Mouse (Mus musculus) cerebellum, adult 2 months (tissue): ENCODE results near the gene Nsmce3. TPM values are rescaled to one million over a fixed set of nuclear protein-coding genes. Genes with fewer than 3 reads are reported as not detected.
A peak's percentile ranks its signal among the peaks of the same experiment; 100 is the strongest.

Experiments used
- DNase-seq, 2 experiments: peaks; one replicate each; pipeline ENCODE4 v3.0.0; 2021
- H3K27ac ChIP-seq: fragments of 200-500 bp; 2 replicates; pipeline ENCODE4 v1.5.1; 2012; ENCODE audit warnings: low read length, control low read depth, inconsistent platforms; ENCODE audit not compliant: insufficient read depth
- H3K27me3 ChIP-seq: fragments of 200-500 bp; 2 replicates; pipeline ENCODE4 v1.6.1; 2012; ENCODE audit warnings: inconsistent platforms, mild to moderate bottlenecking, low read length, moderate library complexity; ENCODE audit not compliant: control insufficient read depth, insufficient read depth
- H3K4me1 ChIP-seq: fragments of 200-500 bp; 2 replicates; pipeline ENCODE4 v1.6.1; 2011; ENCODE audit warnings: low read length; ENCODE audit not compliant: control insufficient read depth, insufficient read depth
- H3K4me3 ChIP-seq: fragments of 200-500 bp; replicated peaks from 2 replicates; pipeline ENCODE3; 2011; ENCODE audit warnings: mild to moderate bottlenecking, low read depth, low read length, control low read depth; ENCODE audit not compliant: insufficient read depth
- CTCF ChIP-seq: fragments of 200-500 bp; IDR thresholded peaks from 2 replicates; pipeline ENCODE4 v1.5.1; 2011; ENCODE audit warnings: low read depth, mild to moderate bottlenecking, control low read depth, low read length, moderate library complexity, borderline replicate concordance; ENCODE audit not compliant: insufficient read depth
- POLR2A ChIP-seq: fragments of 200-500 bp; IDR thresholded peaks from 2 replicates; pipeline ENCODE4 v1.6.1; 2011; ENCODE audit warnings: low read length, control low read depth, borderline replicate concordance; ENCODE audit not compliant: insufficient read depth
- WGBS: fragments of 180-500 bp; shearing (Covaris S2); methylation state at CpG from one replicate; pipeline ENCODE4 v1.1.7; 2018; 5-methylcytosine and 5-hydroxymethylcytosine counted together
- polyA plus RNA-seq: library from polyadenylated mRNA; depleted of rRNA; stranded (reverse); fragments of >200 nt; gene quantifications from 2 replicates; pipeline ENCODE4 v1.2.3, GENCODE M21; 2012

The Nsmce3 gene
- polyA plus RNA-seq, 1 experiment: 6.8 TPM

- Histone ChIP-seq H3K27me3 (no peaks in the 10 kb centered on the region), H3K27ac (no peak overlapping the region), H3K4me3 (no peak overlapping the region), H3K4me1 (no peaks in the 10 kb centered on the region)
- TF ChIP-seq CTCF (no peak), POLR2A (no peak)
- WGBS: 95% methylated on average over 3 of the region's 3 CpGs
- no peak for DNase-seq
Measured at GRCm38 (mm10) chr7:64905506-64905905, 32.7 kb upstream of the Nsmce3 start.

DNA sequence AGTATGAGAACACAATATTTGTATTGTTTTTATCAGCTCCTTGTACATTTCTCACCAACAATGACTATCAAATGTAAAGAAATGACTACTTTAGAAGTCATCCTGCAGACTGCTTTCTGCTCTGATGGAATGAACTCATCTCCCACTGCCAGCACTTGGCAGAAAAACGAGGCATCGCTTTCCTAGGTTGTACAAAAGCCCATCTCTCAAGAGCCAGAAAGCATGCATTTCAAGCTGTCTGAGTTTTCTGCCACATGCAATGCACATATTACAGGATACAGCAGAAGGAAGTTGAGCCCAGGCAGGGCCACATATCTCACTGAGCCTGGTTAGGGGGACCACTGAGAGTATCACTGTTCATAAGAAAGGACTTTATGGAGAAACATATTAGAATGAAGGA, 27.5 kb upstream of the Nsmce3 start:
- no peaks in the 10 kb centered on the region for H3K4me1 ChIP-seq
- no peak overlapping the region for H3K27ac ChIP-seq
- WGBS: 33% methylated on average over 2 of the region's 2 CpGs
- no peak overlapping the region for H3K4me3 ChIP-seq
- no peak for DNase-seq
- TF ChIP-seq CTCF (no peak), POLR2A (no peak)
- no peaks in the 10 kb centered on the region; the same call in 1 of the 2 replicates for H3K27me3 ChIP-seq

- TF ChIP-seq CTCF (no peak), POLR2A (no peak)
- Histone ChIP-seq H3K27ac (no peak overlapping the region), H3K4me1 (no peaks in the 10 kb centered on the region), H3K4me3 (no peak overlapping the region), H3K27me3 (no peaks in the 10 kb centered on the region; the same call in 1 of the 2 replicates)
- WGBS: 59% methylated on average over 6 of the region's 6 CpGs
- no peak for DNase-seq
Measured at GRCm38 (mm10) chr7:64896587-64896986, 23.8 kb upstream of the Nsmce3 start.

DNA sequence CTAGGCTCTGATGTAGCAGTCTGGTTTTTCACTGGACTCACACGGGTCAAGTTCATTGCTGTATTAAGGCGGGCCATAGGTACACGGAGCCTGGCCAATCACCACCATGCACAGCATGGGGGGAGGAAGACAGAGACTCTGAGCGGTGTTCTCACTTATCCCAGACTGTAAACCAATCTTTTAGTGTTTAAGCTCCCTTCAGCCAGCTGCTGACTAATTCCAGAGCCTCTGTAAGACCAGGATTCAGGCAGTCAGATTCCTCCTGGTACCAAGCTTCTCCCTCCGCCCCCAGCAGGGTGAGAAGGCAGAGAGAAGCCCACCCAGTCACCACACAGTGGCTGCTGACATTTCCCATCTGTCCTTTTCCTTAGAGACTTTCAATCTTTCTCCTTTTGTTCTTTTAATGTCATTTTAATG, 22.9 kb upstream of the Nsmce3 start:
- no peak overlapping the region for H3K27ac ChIP-seq
- no peak overlapping the region for H3K4me3 ChIP-seq

DNA sequence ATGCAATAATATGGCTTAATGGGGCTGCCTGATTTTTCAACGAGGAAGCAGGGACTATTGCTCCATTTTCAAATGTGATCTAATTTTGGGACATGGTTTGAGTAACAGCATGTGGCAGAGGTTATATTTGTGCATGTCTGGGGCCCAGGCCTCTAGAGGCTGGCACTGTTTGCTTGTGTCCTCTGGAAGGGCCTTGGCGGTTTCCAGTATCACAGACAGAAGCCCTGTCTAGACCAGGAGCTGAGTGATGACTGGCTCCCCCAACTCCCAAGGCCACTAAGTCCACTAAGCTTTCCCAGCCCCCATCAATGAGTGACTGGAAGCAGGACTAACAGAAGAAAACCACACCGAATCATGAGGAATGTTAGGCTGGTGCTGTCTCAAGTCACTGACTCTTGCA, 18.3 kb upstream of the Nsmce3 start:
- Histone ChIP-seq H3K27me3 (no peaks in the 10 kb centered on the region), H3K4me3 (no peak overlapping the region), H3K4me1 (no peaks in the 10 kb centered on the region), H3K27ac (no peak overlapping the region)
- no peak for DNase-seq
- TF ChIP-seq POLR2A (no peak), CTCF (no peak)
- 56% methylated on average over 3 of the region's 3 CpGs for WGBS

More for the DNA sequence above, 22.9 kb upstream of the Nsmce3 start:
- no peak for DNase-seq
- TF ChIP-seq POLR2A: no peak
- TF ChIP-seq CTCF: no peak
- 38% methylated on average over 5 of the region's 5 CpGs for WGBS
- Histone ChIP-seq H3K27me3 (no peaks in the 10 kb centered on the region; the same call in 1 of the 2 replicates), H3K4me1 (no peaks in the 10 kb centered on the region)

GRCm38 (mm10) chr7:64889919-64890318, 17.1 kb upstream of the Nsmce3 start:
- 41% methylated on average over 9 of the region's 9 CpGs for WGBS
- Histone ChIP-seq H3K4me3 (no peak overlapping the region), H3K4me1 (no peaks in the 10 kb centered on the region), H3K27me3 (no peaks in the 10 kb centered on the region), H3K27ac (no peak overlapping the region)
- TF ChIP-seq CTCF: no peak
- no peak for TF ChIP-seq POLR2A
- DNase-seq: peak in 1 of 2 experiments; percentile 17

DNA sequence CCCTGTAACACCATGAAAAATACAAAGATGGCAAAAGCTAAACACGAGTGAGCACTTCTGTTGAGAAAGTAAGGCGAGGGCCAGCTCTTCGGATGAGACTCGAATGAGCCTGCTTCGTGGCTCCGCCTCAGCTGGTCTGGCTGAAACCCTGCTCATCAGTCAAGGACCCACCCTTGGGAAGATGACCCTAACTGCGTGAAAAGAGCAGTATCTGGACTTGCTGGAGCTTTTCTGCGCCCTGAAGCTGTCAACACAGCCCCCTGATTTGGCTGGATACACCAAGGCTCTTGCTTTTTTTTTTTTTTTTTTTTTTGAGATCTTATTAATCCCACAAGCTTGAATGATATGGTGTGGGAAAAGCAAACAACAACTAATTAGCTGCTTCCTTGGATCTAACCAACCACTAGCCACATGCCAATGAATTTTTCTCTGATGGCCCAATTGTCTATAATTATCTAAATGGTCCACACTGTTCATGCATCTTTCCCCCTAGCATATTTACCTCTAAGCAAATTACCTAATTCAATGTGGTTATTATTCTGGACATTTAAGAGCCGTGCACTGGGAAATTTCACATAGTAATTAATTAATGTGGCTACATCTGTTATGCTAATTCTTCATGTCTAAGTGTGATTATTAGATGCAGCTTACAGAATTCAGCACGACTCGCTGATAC, 11.5 kb upstream of the Nsmce3 start:
- no peaks in the 10 kb centered on the region for H3K4me1 ChIP-seq
- H3K4me3 ChIP-seq: no peak overlapping the region
- DNase-seq: no peak
- no peak overlapping the region for H3K27ac ChIP-seq
- WGBS: 52% methylated on average over 11 of the region's 11 CpGs
- TF ChIP-seq POLR2A (no peak), CTCF (no peak)
- H3K27me3 ChIP-seq: no peaks in the 10 kb centered on the region

DNA sequence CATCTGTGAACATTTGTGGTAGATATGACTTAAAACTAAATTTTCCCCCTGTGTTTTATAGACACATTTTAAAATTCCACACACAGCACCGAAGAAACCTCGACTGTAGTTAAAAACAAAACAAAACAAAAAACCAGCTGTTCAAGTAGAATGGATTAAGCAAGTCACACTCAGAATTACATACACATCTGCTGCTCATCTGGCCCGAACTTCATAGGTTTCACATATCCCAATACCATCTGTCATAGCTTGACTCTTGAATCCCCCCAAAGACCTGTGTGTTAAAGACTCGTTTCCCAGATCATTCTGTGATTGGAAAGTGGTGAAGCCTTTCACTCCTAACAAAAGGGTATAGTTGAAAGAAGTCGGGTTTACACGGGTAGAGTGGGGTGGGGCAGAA, 9.4 kb upstream of the Nsmce3 start:
- Histone ChIP-seq H3K4me1 (no peaks in the 10 kb centered on the region), H3K4me3 (no peak overlapping the region), H3K27ac (no peak overlapping the region), H3K27me3 (no peaks in the 10 kb centered on the region)
- 69% methylated on average over 6 of the region's 6 CpGs for WGBS
- DNase-seq: no peak
- TF ChIP-seq POLR2A (no peak), CTCF (no peak)

DNA sequence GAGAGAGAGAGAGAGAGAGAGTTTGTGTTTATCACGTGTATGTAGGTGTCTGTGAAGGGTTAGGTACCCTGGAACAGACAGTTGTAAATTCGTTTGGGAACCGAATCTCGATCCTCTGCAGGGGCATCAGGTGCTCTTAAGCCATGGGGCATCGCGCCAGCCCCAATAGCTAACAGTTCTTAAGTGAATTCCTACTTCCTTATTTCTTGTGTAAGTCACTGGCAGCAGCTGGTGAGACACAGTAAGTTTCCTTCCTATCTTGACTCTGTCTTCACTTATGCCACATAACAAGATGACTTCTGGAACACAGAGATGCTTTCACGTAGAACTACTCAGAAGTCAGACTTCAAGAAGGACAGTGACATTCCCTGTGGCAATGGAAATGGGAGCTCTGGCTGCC, 8.6 kb upstream of the Nsmce3 start:
- Histone ChIP-seq H3K4me1 (no peaks in the 10 kb centered on the region), H3K27me3 (no peaks in the 10 kb centered on the region), H3K27ac (no peak overlapping the region), H3K4me3 (no peak overlapping the region)
- WGBS: 58% methylated on average over 7 of the region's 7 CpGs
- no peak for TF ChIP-seq CTCF
- TF ChIP-seq POLR2A: no peak
- DNase-seq: no peak
